Mouse (Mus musculus) embryonic facial prominence, embryonic 13.5 days (tissue): ENCODE results near the gene Rbm12. TPM values are rescaled to one million over a fixed set of nuclear protein-coding genes. Genes with fewer than 3 reads are reported as not detected.
"Not testable (repeated sequence)": the region's sequence is repeated elsewhere in the genome, so short reads cannot be mapped to it uniquely, and the experiment has no call there.

Experiments
- ATAC-seq: fragments of 200-750 bp; cut with Nextera tagmentation; 2 replicates; pipeline ENCODE4 v1.8.0; 2017; ENCODE audit warnings: low read depth; ENCODE audit not compliant: insufficient number of reproducible peaks, insufficient read depth, low FRiP score, low TSS enrichment
- H3K27ac ChIP-seq: fragments of 300-500 bp; sonication (generic); 2 replicates; pipeline ENCODE4 v1.5.1; 2015; ENCODE audit warnings: moderate library complexity, mild to moderate bottlenecking, inconsistent platforms
- H3K27me3 ChIP-seq: fragments of 300-500 bp; sonication (generic); 2 replicates; pipeline ENCODE4 v1.6.1; 2015; ENCODE audit warnings: mild to moderate bottlenecking, inconsistent platforms
- H3K36me3 ChIP-seq: fragments of 300-500 bp; sonication (generic); 2 replicates; pipeline ENCODE4 v1.6.1; 2015; ENCODE audit warnings: mild to moderate bottlenecking, inconsistent platforms
- H3K4me1 ChIP-seq: fragments of 300-500 bp; sonication (generic); 2 replicates; pipeline ENCODE4 v1.6.1; 2015; ENCODE audit warnings: inconsistent platforms
- H3K4me2 ChIP-seq: fragments of 300-500 bp; sonication (generic); 2 replicates; pipeline ENCODE4 v1.6.1; 2015; ENCODE audit warnings: moderate library complexity, mild to moderate bottlenecking, inconsistent platforms
- H3K4me3 ChIP-seq: fragments of 300-500 bp; sonication (generic); 2 replicates; pipeline ENCODE4 v1.5.1; 2015; ENCODE audit warnings: mild to moderate bottlenecking, inconsistent platforms
- H3K9ac ChIP-seq: fragments of 300-500 bp; sonication (generic); 2 replicates; pipeline ENCODE4 v1.6.1; 2015; ENCODE audit warnings: mild to moderate bottlenecking, inconsistent platforms
- H3K9me3 ChIP-seq: fragments of 300-500 bp; sonication (generic); 2 replicates; pipeline ENCODE4 v1.6.1; 2016; ENCODE audit warnings: inconsistent platforms
- whole genome bisulfite sequencing: fragments of 180-500 bp; shearing (Covaris S2); methylation state at CpG from one replicate; pipeline ENCODE4 v1.1.7; 2015; ENCODE audit warnings: mixed read lengths; 5-methylcytosine and 5-hydroxymethylcytosine counted together
- polyA plus RNA-seq: library from polyadenylated mRNA; unstranded; fragments of >200 nt; fragmentation: Nextera tagmentation; extraction: Ambion mirVana; gene quantifications from 2 replicates; pipeline ENCODE4 v1.2.1, GENCODE M21; 2015

The Rbm12 gene
- polyA plus RNA-seq, 1 experiment from 2014 or later, result 31.7 TPM

GRCm38 (mm10) chr2:156126992-156127391 is 15.2 kb upstream of the Rbm12 start, which contains the start of gene Gm28036:
TSS of gene Gm28036 (minus strand) at chr2:156127092.
- no peak within 1 kb of the TSS for H3K4me3 ChIP-seq
- H3K9me3 ChIP-seq, result no peaks in the 10 kb centered on the region
- WGBS, result 91% methylated on average over 5 of the region's 5 CpGs
- no peaks in the 10 kb centered on the region for H3K4me1 ChIP-seq
- no peak within 1 kb of the TSS for H3K4me2 ChIP-seq
- no peaks in the 10 kb centered on the region for H3K27me3 ChIP-seq
- no peak within 1 kb of the TSS for H3K27ac ChIP-seq
- peaks cover 53% of the 10 kb centered on the region for H3K36me3 ChIP-seq
- ATAC-seq, result no peak
- no peak within 1 kb of the TSS for H3K9ac ChIP-seq

DNA sequence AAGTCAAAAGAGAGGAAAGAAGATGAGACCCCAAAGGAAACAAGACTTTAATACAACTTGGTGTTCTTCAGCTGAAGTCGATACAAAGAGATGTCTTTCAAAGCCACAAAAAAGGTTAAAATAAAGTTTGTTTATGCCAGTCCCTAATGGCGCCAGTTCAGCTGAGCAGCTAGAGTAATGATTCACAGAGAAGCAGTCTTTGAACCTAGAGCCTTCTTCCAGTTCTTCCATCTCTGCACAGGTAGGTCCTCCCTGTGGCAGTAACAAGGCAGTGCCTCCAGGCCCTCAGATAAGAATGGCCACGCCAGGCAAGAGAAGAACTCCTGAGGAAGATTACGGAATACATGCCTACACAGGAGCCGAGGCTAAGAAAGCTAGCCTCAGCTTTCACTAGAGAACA is 12.0 kb upstream of the Rbm12 start:
- WGBS, result 87% methylated on average over 5 of the region's 5 CpGs

DNA sequence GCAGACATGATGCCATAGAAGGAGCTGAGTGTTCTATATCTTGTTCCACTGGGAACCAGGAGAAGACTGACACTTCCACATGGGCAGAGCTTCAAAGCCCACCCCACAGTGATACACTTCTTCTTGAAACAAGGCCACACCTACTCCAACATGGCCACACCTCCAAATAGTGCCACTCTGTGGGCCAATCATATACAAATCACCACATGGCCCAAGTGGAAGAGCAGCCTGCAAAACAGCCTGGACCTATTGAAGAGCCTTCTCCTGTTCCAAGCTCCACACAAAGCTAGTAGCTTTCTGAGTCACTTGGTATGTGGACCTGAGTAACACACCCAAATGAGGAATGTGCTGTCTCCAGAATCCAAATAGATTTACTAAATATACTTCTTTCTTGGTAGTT is 7.8 kb upstream of the Rbm12 start:
- Histone ChIP-seq H3K27me3 (no peaks in the 10 kb centered on the region), H3K27ac (no peak overlapping the region), H3K9me3 (no peaks in the 10 kb centered on the region), H3K9ac (no peak overlapping the region), H3K4me3 (no peak overlapping the region), H3K4me2 (no peak overlapping the region), H3K36me3 (peaks cover 11% of the 10 kb centered on the region; the same call in 1 of the 2 replicates), H3K4me1 (no peaks in the 10 kb centered on the region)
- no peak for ATAC-seq

More for the DNA sequence above, 12.0 kb upstream of the Rbm12 start:
- ATAC-seq, result no peak
- Histone ChIP-seq H3K4me1 (no peaks in the 10 kb centered on the region), H3K27me3 (no peaks in the 10 kb centered on the region), H3K27ac (no peak overlapping the region), H3K9ac (no peak overlapping the region), H3K4me3 (no peak overlapping the region), H3K4me2 (no peak overlapping the region), H3K9me3 (no peaks in the 10 kb centered on the region), H3K36me3 (peaks cover 41% of the 10 kb centered on the region)

- H3K27ac ChIP-seq, result peak overlapping the region; percentile 95
- peak overlapping the region; percentile 69 for H3K4me2 ChIP-seq
- ATAC-seq, H3K27me3 ChIP-seq, H3K36me3 ChIP-seq, H3K9me3 ChIP-seq: not testable (repeated sequence)
- H3K4me3 ChIP-seq, result peak overlapping the region; percentile 93
- peaks cover 15% of the 10 kb centered on the region for H3K4me1 ChIP-seq
- H3K9ac ChIP-seq, result peak overlapping the region; percentile 97
- WGBS, result 27% methylated on average over 5 of the region's 5 CpGs
These were observed 274 bp upstream of the Rbm12 start for GRCm38 (mm10) chr2:156112080-156112423.

DNA sequence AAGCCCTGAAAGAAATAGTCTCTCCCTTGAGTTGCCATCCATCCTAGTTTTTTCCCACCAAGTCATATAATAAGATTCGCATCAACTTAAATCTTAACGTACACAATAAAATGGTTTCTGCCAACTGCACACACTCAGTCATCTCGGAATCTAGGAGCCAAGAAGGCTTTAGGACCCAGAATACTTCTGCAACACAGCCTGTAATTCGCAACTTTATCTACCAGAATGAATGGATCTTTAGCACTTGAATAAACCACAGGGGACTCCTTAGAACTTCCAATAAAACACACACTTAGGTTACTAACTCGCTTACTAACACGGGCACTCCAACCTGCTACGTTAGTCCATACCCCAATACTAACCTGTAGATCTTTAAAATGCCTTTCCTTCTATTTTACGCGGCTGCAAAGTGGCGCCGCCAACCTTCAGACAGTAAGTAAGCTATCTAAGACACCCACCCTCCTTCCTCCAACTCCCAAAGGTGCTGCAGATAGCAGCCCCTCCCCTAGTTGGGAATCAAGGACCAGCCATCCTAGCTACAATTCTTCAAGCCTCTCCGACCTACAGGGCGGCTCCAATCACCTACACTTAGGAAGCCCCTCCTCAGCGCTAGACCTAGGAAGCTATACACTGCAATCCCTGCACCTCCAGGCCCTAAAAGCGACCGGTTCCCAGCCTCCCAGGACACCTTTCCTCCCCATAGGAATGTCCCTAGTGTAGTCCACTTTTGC is 986 bp downstream of the Rbm12 start:
- Histone ChIP-seq H3K36me3 (0 out of 2 replicates have a peak, but pooled peaks cover 4% of the 10 kb centered on the region), H3K27me3 (no peaks in the 10 kb centered on the region), H3K9me3 (no peaks in the 10 kb centered on the region), H3K9ac (peak overlapping the region; percentile 97), H3K4me3 (peak overlapping the region; percentile 93), H3K4me1 (peaks cover 23% of the 10 kb centered on the region), H3K4me2 (peak overlapping the region; percentile 69), H3K27ac (peak overlapping the region; percentile 95)
- ATAC-seq, result peak; percentile 67; the same call in 1 of the 2 replicates
- under 1% methylated on average over 16 of the region's 16 CpGs for WGBS

DNA sequence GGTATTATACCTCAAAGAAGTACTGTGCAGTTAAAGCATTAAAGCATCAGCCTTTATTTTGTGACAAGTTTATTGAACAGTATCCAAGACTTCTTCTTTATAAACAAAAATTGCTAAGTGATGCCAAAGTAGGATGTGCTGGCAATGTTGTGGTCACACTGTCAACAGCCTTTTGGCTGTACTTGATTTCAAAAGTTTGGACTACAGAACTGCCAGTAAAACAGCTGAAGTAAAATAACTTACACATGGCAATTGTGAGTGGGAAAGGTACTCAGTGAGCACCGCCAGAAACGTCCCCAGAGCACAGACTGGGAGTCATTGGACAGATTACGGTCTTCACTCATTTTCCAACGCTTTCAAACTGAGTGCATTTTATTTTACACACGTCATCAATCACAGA is 19.9 kb downstream of the Rbm12 start:
- Histone ChIP-seq H3K27me3 (no peaks in the 10 kb centered on the region), H3K4me3 (no peak overlapping the region), H3K36me3 (peaks cover 33% of the 10 kb centered on the region), H3K4me2 (no peak overlapping the region), H3K9ac (no peak overlapping the region), H3K9me3 (no peaks in the 10 kb centered on the region), H3K27ac (no peak overlapping the region), H3K4me1 (0 out of 2 replicates have a peak, but pooled peaks cover 8% of the 10 kb centered on the region)
- no peak for ATAC-seq
- 72% methylated on average over 5 of the region's 5 CpGs for WGBS

DNA sequence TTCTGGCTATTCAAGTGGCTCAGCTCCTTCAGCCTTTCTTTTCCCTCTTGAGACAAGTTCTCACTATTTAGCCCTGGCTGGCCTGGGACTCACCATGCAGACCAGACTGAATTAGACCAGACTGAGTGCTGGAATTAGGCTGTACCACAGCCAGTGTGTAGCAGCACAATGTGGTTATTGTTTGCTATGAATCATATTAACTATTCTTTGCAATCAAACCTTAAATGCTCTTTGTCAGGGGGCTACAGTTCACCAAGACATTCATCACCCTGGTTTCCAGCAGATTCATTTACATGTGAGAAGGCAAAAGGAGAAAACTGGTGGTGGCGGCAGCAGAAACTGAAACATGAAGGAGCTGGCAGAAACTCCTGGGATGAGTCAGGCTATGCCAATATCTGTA is 22.0 kb downstream of the Rbm12 start:
- Histone ChIP-seq H3K27ac (no peak overlapping the region), H3K36me3 (peaks cover 12% of the 10 kb centered on the region), H3K9ac (no peak overlapping the region), H3K9me3 (no peaks in the 10 kb centered on the region), H3K27me3 (no peaks in the 10 kb centered on the region), H3K4me1 (0 out of 2 replicates have a peak, but pooled peaks cover 8% of the 10 kb centered on the region), H3K4me2 (no peak overlapping the region), H3K4me3 (no peak overlapping the region)
- WGBS, result 94% methylated on average over 1 of the region's 1 CpGs
- ATAC-seq, result no peak

DNA sequence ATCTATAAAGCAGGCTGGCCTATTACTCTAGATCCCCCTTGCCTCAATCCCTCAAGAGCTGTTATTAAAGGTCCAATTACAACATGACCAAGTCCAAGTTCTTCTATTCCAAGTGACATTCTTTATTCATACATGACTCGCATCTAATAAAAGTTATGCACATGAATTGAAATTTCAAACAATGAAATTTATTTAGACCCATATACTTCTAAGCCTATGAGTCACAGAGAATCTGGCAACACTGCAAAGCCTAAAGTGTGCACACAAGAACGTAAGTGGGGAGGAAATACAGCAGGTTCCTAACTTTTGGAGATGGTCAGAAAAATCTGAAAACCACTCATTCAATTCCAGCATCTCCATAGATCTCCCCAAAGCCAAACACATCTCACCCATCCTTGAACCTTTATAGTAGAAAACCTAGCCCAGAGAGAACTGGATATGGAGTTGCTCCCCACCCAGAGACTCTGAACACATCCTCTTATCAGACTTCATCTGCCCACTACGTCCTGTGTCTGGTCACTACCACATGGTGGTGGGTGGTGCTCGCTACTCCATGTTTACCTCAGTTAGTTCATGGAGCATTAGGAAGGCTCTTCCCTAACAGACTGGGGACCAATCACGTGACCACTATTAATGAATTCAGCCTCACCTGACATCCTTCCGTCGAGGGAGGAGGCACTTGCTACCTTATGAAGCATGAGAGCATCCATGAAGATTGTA is 24.2 kb downstream of the Rbm12 start:
- no peaks in the 10 kb centered on the region for H3K9me3 ChIP-seq
- ATAC-seq, result no peak
- no peak overlapping the region for H3K27ac ChIP-seq
- H3K36me3 ChIP-seq, result peaks cover 10% of the 10 kb centered on the region
- no peak overlapping the region for H3K4me3 ChIP-seq
- H3K27me3 ChIP-seq, result no peaks in the 10 kb centered on the region
- no peak overlapping the region for H3K9ac ChIP-seq
- 85% methylated on average over 7 of the region's 7 CpGs for WGBS
- no peak overlapping the region for H3K4me2 ChIP-seq
- peaks cover 12% of the 10 kb centered on the region; the same call in 1 of the 2 replicates for H3K4me1 ChIP-seq

- peaks cover 9% of the 10 kb centered on the region; the same call in 1 of the 2 replicates for H3K4me1 ChIP-seq
- no peaks in the 10 kb centered on the region for H3K27me3 ChIP-seq
- no peaks in the 10 kb centered on the region for H3K9me3 ChIP-seq
- no peak overlapping the region for H3K9ac ChIP-seq
- H3K27ac ChIP-seq, result no peak overlapping the region; the same call in 1 of the 2 replicates
- no peak for ATAC-seq
- H3K4me2 ChIP-seq, result no peak overlapping the region
- H3K4me3 ChIP-seq, result no peak overlapping the region
- H3K36me3 ChIP-seq, result peaks cover 2% of the 10 kb centered on the region
- WGBS, result 85% methylated on average over 3 of the region's 3 CpGs
These were observed 27.2 kb downstream of the Rbm12 start for GRCm38 (mm10) chr2:156084541-156084940.

DNA sequence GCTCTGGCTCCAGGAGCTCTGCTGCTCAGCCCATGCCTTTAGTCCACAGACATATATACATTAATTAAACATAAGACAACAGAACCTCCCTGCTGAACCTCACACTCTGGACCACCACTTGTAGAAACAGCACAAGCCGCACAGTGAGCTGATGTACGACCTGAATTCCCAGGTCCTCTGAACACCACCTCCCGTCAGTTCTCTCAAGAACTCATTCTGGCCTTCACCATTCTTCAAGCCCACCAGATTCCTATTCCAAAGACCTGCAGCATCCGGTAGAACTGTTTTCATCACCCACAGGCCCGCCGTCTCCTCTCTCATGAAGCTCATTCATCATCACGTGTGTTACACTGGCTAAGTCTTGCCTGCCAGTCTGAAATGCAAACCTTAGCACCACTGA is 31.4 kb downstream of the Rbm12 start:
- no peak for ATAC-seq
- Histone ChIP-seq H3K4me3 (no peak overlapping the region), H3K36me3 (peaks cover 42% of the 10 kb centered on the region), H3K27me3 (no peaks in the 10 kb centered on the region), H3K9me3 (no peaks in the 10 kb centered on the region), H3K4me1 (peaks cover 4% of the 10 kb centered on the region; the same call in 1 of the 2 replicates), H3K9ac (no peak overlapping the region), H3K4me2 (no peak overlapping the region), H3K27ac (no peak overlapping the region)
- 88% methylated on average over 7 of the region's 7 CpGs for WGBS

DNA sequence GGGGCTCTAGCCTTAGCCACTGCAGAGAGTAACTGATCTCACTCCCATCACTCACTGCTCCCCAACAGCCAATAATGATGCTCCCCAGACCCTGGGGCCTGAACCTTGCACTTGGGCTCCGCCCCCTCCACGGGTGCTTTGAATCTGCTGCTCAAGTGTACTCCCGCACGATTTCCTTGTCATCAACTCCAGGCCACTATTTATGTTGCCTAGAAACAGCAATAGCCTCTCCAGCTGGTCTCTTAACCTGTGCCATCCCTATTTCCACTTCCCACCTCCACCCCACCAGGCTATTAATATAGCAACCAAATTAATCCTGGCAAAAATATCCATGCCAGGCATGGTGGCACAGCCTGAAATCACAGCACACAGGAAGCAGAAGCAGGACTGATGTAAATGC is 32.1 kb downstream of the Rbm12 start:
- Histone ChIP-seq H3K36me3 (peaks cover 50% of the 10 kb centered on the region), H3K4me1 (peaks cover 4% of the 10 kb centered on the region; the same call in 1 of the 2 replicates), H3K27ac (no peak overlapping the region), H3K27me3 (no peaks in the 10 kb centered on the region), H3K4me2 (no peak overlapping the region), H3K4me3 (no peak overlapping the region), H3K9ac (0 out of 2 replicates have a peak overlapping the region, but pooled peaks have one; percentile 21), H3K9me3 (no peaks in the 10 kb centered on the region)
- 44% methylated on average over 4 of the region's 4 CpGs for WGBS
- ATAC-seq, result no peak

DNA sequence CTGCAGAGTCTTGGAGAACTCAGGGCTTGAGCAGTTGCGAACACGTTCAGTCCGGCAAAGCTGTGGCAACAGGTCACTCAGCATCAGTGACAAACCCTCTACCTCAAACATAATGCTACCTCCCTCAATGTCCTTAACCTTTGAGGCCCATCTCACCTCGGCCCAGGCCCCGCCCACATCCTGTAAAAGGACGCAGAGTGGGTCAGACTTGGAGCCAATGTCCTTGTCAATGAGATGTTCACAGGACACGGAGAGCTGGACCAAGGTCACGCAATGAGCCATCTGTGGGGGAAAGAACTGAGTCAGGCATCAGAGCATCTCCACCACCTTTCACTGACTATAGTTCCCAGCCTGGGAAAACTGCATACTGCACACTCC is 32.6 kb downstream of the Rbm12 start:
- H3K4me1 ChIP-seq, result peaks cover 4% of the 10 kb centered on the region; the same call in 1 of the 2 replicates
- H3K36me3 ChIP-seq, result peaks cover 55% of the 10 kb centered on the region
- H3K9ac ChIP-seq, result no peak overlapping the region
- no peak overlapping the region for H3K4me2 ChIP-seq
- 86% methylated on average over 8 of the region's 8 CpGs for WGBS
- no peaks in the 10 kb centered on the region for H3K9me3 ChIP-seq
- no peak for ATAC-seq
- no peaks in the 10 kb centered on the region for H3K27me3 ChIP-seq
- H3K4me3 ChIP-seq, result no peak overlapping the region
- H3K27ac ChIP-seq, result no peak overlapping the region
